In genomic region chr19:4300852-4301734, GRCm38 (mm10) we compare ENCODE assay signal across 9 mouse cellular contexts. TPM values are rescaled to one million over a fixed set of nuclear protein-coding genes. Genes with fewer than 3 reads are reported as not detected.
DNase-seq lines count a peak whose midpoint lies in the region; ATAC-seq lines count a peak whose summit lies in the region.
"Had no signal": no experiment of that assay in that cellular context is flagged by ENCODE, and none has a peak within 500 bp of the region (broad histone marks: within the 10 kb centered on the region; RNA-seq: fewer than 3 reads in every experiment).

No protein-coding gene starts in this region.

- intact Hi-C loops in gastrocnemius, postnatal 36 days (cut with DNase I): no loop called here

- no peaks in the 10 kb centered on the region for H3K27me3 ChIP-seq in heart, embryonic 14.5 days (ENCODE audit: control insufficient read depth, insufficient read depth, low read length)
- H3K27me3 ChIP-seq in hindbrain, embryonic 15.5 days: no peaks in the 10 kb centered on the region
- no peaks in the 10 kb centered on the region for H3K27me3 ChIP-seq in midbrain, embryonic 15.5 days (replicated peaks)

- no peak for DNase-seq in heart, adult 9 months (ENCODE audit: low spot score in 2 of 2)
- no peak for DNase-seq in gastrocnemius, postnatal 25 days
- no peak for DNase-seq in embryo, embryonic 10.5 days (ENCODE audit: low spot score)
- no peak for DNase-seq in gastrocnemius, postnatal 36 days
- DNase-seq: gastrocnemius, postnatal 10 days had no signal

- no peaks in the 10 kb centered on the region for H3K9me3 ChIP-seq in heart, embryonic 14.5 days (ENCODE audit: control insufficient read depth, low read length)
- no peaks in the 10 kb centered on the region for H3K9me3 ChIP-seq in hindbrain, embryonic 15.5 days
- no peaks in the 10 kb centered on the region for H3K9me3 ChIP-seq in midbrain, embryonic 15.5 days

- H3K4me2 ChIP-seq in heart, embryonic 14.5 days (ENCODE audit: low read length): peak overlapping the region; percentile 53
- peak overlapping the region; percentile 83 for H3K4me2 ChIP-seq in hindbrain, embryonic 15.5 days
- peak overlapping the region; percentile 38 for H3K4me2 ChIP-seq in midbrain, embryonic 15.5 days

- peaks cover 32 to 42% of the 10 kb centered on the region in 2 experiments for H3K4me1 ChIP-seq in heart, embryonic 14.5 days (ENCODE audit: control insufficient read depth in 2 of 2, insufficient read depth in 2 of 2, low read length in 2 of 2)
- H3K4me1 ChIP-seq in brown adipose tissue, adult 24 weeks (ENCODE audit: control insufficient read depth, insufficient read depth, insufficient read length, low read length): peaks cover 80% of the 10 kb centered on the region
- H3K4me1 ChIP-seq in hindbrain, embryonic 15.5 days (replicated peaks): peaks cover 61% of the 10 kb centered on the region
- H3K4me1 ChIP-seq in midbrain, embryonic 15.5 days: peaks cover 53% of the 10 kb centered on the region

- H3K36me3 ChIP-seq in heart, embryonic 14.5 days (ENCODE audit: control insufficient read depth, insufficient read depth, low read length): 0 out of 2 replicates have a peak, but pooled peaks cover 5% of the 10 kb centered on the region
- H3K36me3 ChIP-seq in hindbrain, embryonic 15.5 days: no peaks in the 10 kb centered on the region
- H3K36me3 ChIP-seq in midbrain, embryonic 15.5 days (replicated peaks): no peaks in the 10 kb centered on the region; the same call in 1 of the 2 replicates

- H3K4me3 ChIP-seq in heart, embryonic 14.5 days (ENCODE audit: control insufficient read depth in 1 of 2, insufficient read depth in 1 of 2, low read depth in 1 of 2, low read length in 2 of 2): no peak overlapping the region
- H3K4me3 ChIP-seq in brown adipose tissue, adult 24 weeks (ENCODE audit: insufficient read depth, low read depth, low read length): no peak overlapping the region
- H3K4me3 ChIP-seq in hindbrain, embryonic 15.5 days: 0 out of 2 replicates have a peak overlapping the region, but pooled peaks have one; percentile 17
- no peak overlapping the region for H3K4me3 ChIP-seq in midbrain, embryonic 15.5 days

- peak overlapping the region; percentile 70 to 73; a peak in 2 of 4 replicates for H3K27ac ChIP-seq in heart, embryonic 14.5 days (replicated peaks in 1 of 2; ENCODE audit: control insufficient read depth in 1 of 2, insufficient read depth in 1 of 2, low read depth in 2 of 2, low read length in 2 of 2)
- peak overlapping the region; percentile 57 for H3K27ac ChIP-seq in brown adipose tissue, adult 24 weeks (replicated peaks; ENCODE audit: low read depth, low read length)
- H3K27ac ChIP-seq in hindbrain, embryonic 15.5 days (replicated peaks): peak overlapping the region; percentile 77
- peak overlapping the region; percentile 70 for H3K27ac ChIP-seq in midbrain, embryonic 15.5 days

- 56% methylated on average over 11 of the region's 11 CpGs for WGBS in heart, embryonic 14.5 days
- WGBS in hindbrain, embryonic 15.5 days: 65% methylated on average over 11 of the region's 11 CpGs
- 70% methylated on average over 11 of the region's 11 CpGs for WGBS in midbrain, embryonic 15.5 days

- no peak for ATAC-seq in heart, embryonic 14.5 days (ENCODE audit: insufficient number of reproducible peaks, insufficient read depth, low FRiP score, low read depth)
- ATAC-seq in hindbrain, embryonic 15.5 days (ENCODE audit: low FRiP score, low read depth): no peak
- no peak for ATAC-seq in midbrain, embryonic 15.5 days (replicated peaks)

- H3K9ac ChIP-seq in heart, embryonic 14.5 days (ENCODE audit: low read length): peak overlapping the region; percentile 56; the same call in 1 of the 2 replicates
- 0 out of 2 replicates have a peak overlapping the region, but pooled peaks have one; percentile 21 for H3K9ac ChIP-seq in hindbrain, embryonic 15.5 days
- 0 out of 2 replicates have a peak overlapping the region, but pooled peaks have one; percentile 32 for H3K9ac ChIP-seq in midbrain, embryonic 15.5 days

RNA-seq across cellular contexts. Expression of gene Grk2, which starts 4.9 kb away (rescaled TPM):
- polyA plus RNA-seq in heart, embryonic 14.5 days (2014; fragmentation: Nextera tagmentation; extraction: Ambion mirVana): 12.1 and 12.8 TPM in 2 replicates
- 30.7 and 35.9 TPM in 2 replicates for polyA plus RNA-seq in brown adipose tissue, adult 24 weeks (2012; ENCODE audit: insufficient read depth, insufficient read length, missing spikeins)
- polyA plus RNA-seq in hindbrain, embryonic 15.5 days (2015; fragmentation: Nextera tagmentation; extraction: Ambion mirVana): 25.7 and 31.9 TPM in 2 replicates
- polyA plus RNA-seq in midbrain, embryonic 15.5 days (2015; fragmentation: Nextera tagmentation; extraction: Ambion mirVana): 28.2 and 29.6 TPM in 2 replicates
- total RNA-seq in gastrocnemius, postnatal 25 days (2021): 10 to 100 TPM; 39.2 to 47.9 TPM
- 10 to 100 TPM; 41.5 to 52.0 TPM for total RNA-seq in gastrocnemius, postnatal 36 days (2021)

RNA-seq across cellular contexts. Expression of gene Ankrd13d, which starts 18.2 kb away (rescaled TPM):
- polyA plus RNA-seq in heart, embryonic 14.5 days (2014; fragmentation: Nextera tagmentation; extraction: Ambion mirVana): 1.1 and 1.4 TPM in 2 replicates
- polyA plus RNA-seq in brown adipose tissue, adult 24 weeks (2012; ENCODE audit: insufficient read depth, insufficient read length, missing spikeins): 0.87 TPM in 1 of 2 replicates, not detected in the other
- 58.3 and 63.4 TPM in 2 replicates for polyA plus RNA-seq in hindbrain, embryonic 15.5 days (2015; fragmentation: Nextera tagmentation; extraction: Ambion mirVana)
- 53.9 and 57.1 TPM in 2 replicates for polyA plus RNA-seq in midbrain, embryonic 15.5 days (2015; fragmentation: Nextera tagmentation; extraction: Ambion mirVana)
- under 1 TPM; 0.33 to 0.64 TPM for total RNA-seq in gastrocnemius, postnatal 25 days (2021)
- under 1 TPM; 0.23 to 0.27 TPM for total RNA-seq in gastrocnemius, postnatal 36 days (2021)

RNA-seq across cellular contexts. Expression of gene Ssh3, which starts 32.1 kb away (rescaled TPM):
- 7.6 and 8.0 TPM in 2 replicates for polyA plus RNA-seq in heart, embryonic 14.5 days (2014; fragmentation: Nextera tagmentation; extraction: Ambion mirVana)
- polyA plus RNA-seq in brown adipose tissue, adult 24 weeks (2012; ENCODE audit: insufficient read depth, insufficient read length, missing spikeins): 3.3 and 4.8 TPM in 2 replicates
- polyA plus RNA-seq in hindbrain, embryonic 15.5 days (2015; fragmentation: Nextera tagmentation; extraction: Ambion mirVana): 15.9 and 18.5 TPM in 2 replicates
- 12.2 and 16.2 TPM in 2 replicates for polyA plus RNA-seq in midbrain, embryonic 15.5 days (2015; fragmentation: Nextera tagmentation; extraction: Ambion mirVana)
- total RNA-seq in gastrocnemius, postnatal 25 days (2021): 1 to 10 TPM; 3.4 to 3.9 TPM
- total RNA-seq in gastrocnemius, postnatal 36 days (2021): 1 to 10 TPM; 2.4 to 3.0 TPM

Comparison
In these comparisons a context has a peak if more than half of its experiments do, and no peak if none do; other contexts are left out.
1. RNA of gene Ankrd13d, which starts 18.2 kb away (polyA plus RNA-seq): 58.3 to 63.4 TPM in hindbrain, embryonic 15.5 days and 53.9 to 57.1 TPM in midbrain, embryonic 15.5 days; 1.1 to 1.4 TPM in heart, embryonic 14.5 days and 0.87 TPM in brown adipose tissue, adult 24 weeks; every median in the first group is over 10 times any median in the second.
2. Peak in every context shown above with its lines, with median percentiles within 50 percentile points of each other: H3K27ac ChIP-seq, H3K4me2 ChIP-seq and H3K9ac ChIP-seq.